In genomic region chr9:56871191-56871590, GRCm38 (mm10) we compare ENCODE assay signal across 12 mouse cellular contexts. TPM values are rescaled to one million over a fixed set of nuclear protein-coding genes. Genes with fewer than 3 reads are reported as not detected.
DNase-seq lines count a peak whose midpoint lies in the region; ATAC-seq and TF ChIP-seq lines count a peak whose summit lies in the region.
"Had no signal": no experiment of that assay in that cellular context is flagged by ENCODE, and none has a peak within 500 bp of the region (broad histone marks: within the 10 kb centered on the region; RNA-seq: fewer than 3 reads in every experiment).

No protein-coding gene starts in this region.

- no peak for TF ChIP-seq EP300 in stomach, postnatal 0 days (optimal IDR thresholded peaks at IDR 0.05)

- H3K4me2 ChIP-seq in neural tube, embryonic 15.5 days, result no peak overlapping the region
- peak overlapping the region; percentile 51 for H3K4me2 ChIP-seq in heart, embryonic 13.5 days
- no peak overlapping the region for H3K4me2 ChIP-seq in limb, embryonic 14.5 days (replicated peaks; ENCODE audit: low read depth, low read length, severe bottlenecking)
- no peak overlapping the region for H3K4me2 ChIP-seq in stomach, postnatal 0 days (replicated peaks; ENCODE audit: low read depth)

- no peak overlapping the region for H3K4me3 ChIP-seq in neural tube, embryonic 15.5 days (replicated peaks)
- H3K4me3 ChIP-seq in heart, embryonic 13.5 days, result 0 out of 2 replicates have a peak overlapping the region, but pooled peaks have one; percentile 8
- no peak overlapping the region for H3K4me3 ChIP-seq in limb, embryonic 14.5 days (replicated peaks; ENCODE audit: low read length)
- H3K4me3 ChIP-seq in stomach, postnatal 0 days (ENCODE audit: low read depth, low read length), result no peak overlapping the region

- no peaks in the 10 kb centered on the region for H3K36me3 ChIP-seq in neural tube, embryonic 15.5 days
- peaks cover 9% of the 10 kb centered on the region for H3K36me3 ChIP-seq in heart, embryonic 13.5 days
- peaks cover 16% of the 10 kb centered on the region for H3K36me3 ChIP-seq in limb, embryonic 14.5 days (ENCODE audit: control insufficient read depth, insufficient read depth, low read length)
- H3K36me3 ChIP-seq in stomach, postnatal 0 days (ENCODE audit: control insufficient read depth, insufficient read depth, low read length), result no peaks in the 10 kb centered on the region

- ATAC-seq in neural tube, embryonic 15.5 days (ENCODE audit: low FRiP score), result no peak
- ATAC-seq in heart, embryonic 13.5 days (ENCODE audit: extremely low read depth, insufficient number of reproducible peaks, low FRiP score, low TSS enrichment), result no peak
- ATAC-seq in limb, embryonic 14.5 days (ENCODE audit: low FRiP score, low read depth), result no peak
- peak; percentile 3; the same call in 1 of the 2 replicates for ATAC-seq in stomach, postnatal 0 days (ENCODE audit: low FRiP score, low TSS enrichment)
- ATAC-seq: forebrain, embryonic 14.5 days had no signal

- H3K9ac ChIP-seq in neural tube, embryonic 15.5 days (replicated peaks), result no peak overlapping the region
- H3K9ac ChIP-seq in heart, embryonic 13.5 days, result peak overlapping the region; percentile 68
- H3K9ac ChIP-seq in limb, embryonic 14.5 days (ENCODE audit: low read depth, low read length, severe bottlenecking), result no peak overlapping the region; the same call in 1 of the 2 replicates
- no peak overlapping the region for H3K9ac ChIP-seq in stomach, postnatal 0 days (ENCODE audit: low read length)

- WGBS in neural tube, embryonic 15.5 days, result 31% methylated on average over 5 of the region's 5 CpGs
- WGBS in heart, embryonic 13.5 days, result 13% methylated on average over 5 of the region's 5 CpGs
- WGBS in limb, embryonic 14.5 days, result 35% methylated on average over 5 of the region's 5 CpGs
- WGBS in stomach, postnatal 0 days, result 29% methylated on average over 5 of the region's 5 CpGs

- no peak for TF ChIP-seq POLR2A in limb, embryonic 14.5 days (IDR thresholded peaks at IDR 0.05; ENCODE audit: borderline replicate concordance, extremely low read depth, insufficient read depth, insufficient read length)

- DNase-seq in neural tube, embryonic 10.5 days (ENCODE audit: extremely low spot score, low spot score), result no peak
- no peak for DNase-seq in limb, embryonic 14.5 days (ENCODE audit: low spot score)
- DNase-seq in stomach, postnatal 0 days (ENCODE audit: low spot score), result no peak
- no peak for DNase-seq in layer of hippocampus, postnatal 10 days (ENCODE audit: low spot score in 2 of 2)
- DNase-seq in left cerebral cortex, postnatal 36 days (ENCODE audit: low spot score in 2 of 2), result no peak
- no peak for DNase-seq in right cerebral cortex, postnatal 36 days (ENCODE audit: low spot score in 2 of 2)
- DNase-seq: right cerebral cortex, adult 18-20 months had no signal

- no peak for TF ChIP-seq CTCF in stomach, postnatal 0 days (IDR thresholded peaks at IDR 0.05; ENCODE audit: low read depth)

- H3K27me3 ChIP-seq in neural tube, embryonic 15.5 days (replicated peaks), result peaks cover 4% of the 10 kb centered on the region; the same call in 1 of the 2 replicates
- H3K27me3 ChIP-seq in heart, embryonic 13.5 days (replicated peaks), result no peaks in the 10 kb centered on the region
- no peaks in the 10 kb centered on the region for H3K27me3 ChIP-seq in limb, embryonic 14.5 days (ENCODE audit: control insufficient read depth, insufficient read depth, low read length)
- no peaks in the 10 kb centered on the region for H3K27me3 ChIP-seq in stomach, postnatal 0 days (ENCODE audit: control insufficient read depth, insufficient read depth, low read length)

- H3K4me1 ChIP-seq in neural tube, embryonic 15.5 days, result peaks cover 38% of the 10 kb centered on the region
- H3K4me1 ChIP-seq in heart, embryonic 13.5 days, result peaks cover 86% of the 10 kb centered on the region
- peaks cover 73% of the 10 kb centered on the region for H3K4me1 ChIP-seq in limb, embryonic 14.5 days (ENCODE audit: control insufficient read depth, insufficient read depth, low read length)
- peaks cover 13% of the 10 kb centered on the region for H3K4me1 ChIP-seq in stomach, postnatal 0 days (replicated peaks; ENCODE audit: control insufficient read depth, insufficient read depth)

- H3K27ac ChIP-seq in neural tube, embryonic 15.5 days (replicated peaks), result peak overlapping the region; percentile 34; the same call in 1 of the 2 replicates
- peak overlapping the region; percentile 89 for H3K27ac ChIP-seq in heart, embryonic 13.5 days (replicated peaks)
- H3K27ac ChIP-seq in limb, embryonic 14.5 days (replicated peaks; ENCODE audit: low read depth, low read length), result 0 out of 2 replicates have a peak overlapping the region, but pooled peaks have one; percentile 33
- H3K27ac ChIP-seq in stomach, postnatal 0 days (replicated peaks), result peak overlapping the region; percentile 25; the same call in 1 of the 2 replicates

- intact Hi-C loops in left cerebral cortex, postnatal 36 days (cut with DNase I), result no loop called here

- H3K9me3 ChIP-seq in neural tube, embryonic 15.5 days (replicated peaks), result no peaks in the 10 kb centered on the region
- H3K9me3 ChIP-seq in heart, embryonic 13.5 days, result no peaks in the 10 kb centered on the region
- H3K9me3 ChIP-seq in limb, embryonic 14.5 days (ENCODE audit: control insufficient read depth, low read length), result no peaks in the 10 kb centered on the region
- no peaks in the 10 kb centered on the region for H3K9me3 ChIP-seq in stomach, postnatal 0 days (ENCODE audit: control insufficient read depth, low read length)

RNA-seq across cellular contexts. Expression of gene Cspg4, which starts 6.4 kb away (rescaled TPM):
- polyA plus RNA-seq in neural tube, embryonic 15.5 days (2015; fragmentation: Nextera tagmentation; extraction: Ambion mirVana), result 10.5 and 13.1 TPM in 2 replicates
- polyA plus RNA-seq in heart, embryonic 13.5 days (2015; fragmentation: Nextera tagmentation; extraction: Ambion mirVana), result 24.2 and 26.2 TPM in 2 replicates
- 59.9 and 80.6 TPM in 2 replicates for polyA plus RNA-seq in limb, embryonic 14.5 days (2012; rRNA removed)
- polyA plus RNA-seq in limb, embryonic 14.5 days (2014; fragmentation: Nextera tagmentation; extraction: Ambion mirVana), result 47.1 and 49.2 TPM in 2 replicates
- polyA plus RNA-seq in stomach, postnatal 0 days (2015; fragmentation: Nextera tagmentation; extraction: Ambion mirVana), result 7.8 and 9.0 TPM in 2 replicates
- total RNA-seq in layer of hippocampus, postnatal 10 days (2021), result 10 to 100 TPM; 37.0 to 37.5 TPM
- 10 to 100 TPM; 15.0 to 19.6 TPM for total RNA-seq in left cerebral cortex, postnatal 36 days (2021)

RNA-seq across cellular contexts. Expression of gene Odf3l1, which starts 6.7 kb away (rescaled TPM):
- polyA plus RNA-seq in neural tube, embryonic 15.5 days (2015; fragmentation: Nextera tagmentation; extraction: Ambion mirVana), result 0.28 and 0.40 TPM in 2 replicates
- 0.49 and 0.73 TPM in 2 replicates for polyA plus RNA-seq in heart, embryonic 13.5 days (2015; fragmentation: Nextera tagmentation; extraction: Ambion mirVana)
- polyA plus RNA-seq in limb, embryonic 14.5 days (2012; rRNA removed), result 2.6 and 2.9 TPM in 2 replicates
- polyA plus RNA-seq in limb, embryonic 14.5 days (2014; fragmentation: Nextera tagmentation; extraction: Ambion mirVana), result 1.7 and 1.8 TPM in 2 replicates
- 0.57 and 0.71 TPM in 2 replicates for polyA plus RNA-seq in stomach, postnatal 0 days (2015; fragmentation: Nextera tagmentation; extraction: Ambion mirVana)
- total RNA-seq in layer of hippocampus, postnatal 10 days (2021), result under 1 TPM in 1 of 2 experiments, not detected in 1; 0.34 TPM
- total RNA-seq in left cerebral cortex, postnatal 36 days (2021), result not detected
- total RNA-seq: left cerebral cortex, postnatal 10 days; midbrain, postnatal 0 days had no signal
- polyA plus RNA-seq: forebrain, embryonic 14.5 days had no signal

RNA-seq across cellular contexts. Expression of gene Snx33, which starts 57.0 kb away (rescaled TPM):
- polyA plus RNA-seq in neural tube, embryonic 15.5 days (2015; fragmentation: Nextera tagmentation; extraction: Ambion mirVana), result 2.2 and 3.2 TPM in 2 replicates
- polyA plus RNA-seq in heart, embryonic 13.5 days (2015; fragmentation: Nextera tagmentation; extraction: Ambion mirVana), result 6.6 TPM in 2 replicates
- polyA plus RNA-seq in limb, embryonic 14.5 days (2012; rRNA removed), result 11.4 and 12.8 TPM in 2 replicates
- polyA plus RNA-seq in limb, embryonic 14.5 days (2014; fragmentation: Nextera tagmentation; extraction: Ambion mirVana), result 8.1 and 11.2 TPM in 2 replicates
- polyA plus RNA-seq in stomach, postnatal 0 days (2015; fragmentation: Nextera tagmentation; extraction: Ambion mirVana), result 5.5 and 6.4 TPM in 2 replicates
- total RNA-seq in layer of hippocampus, postnatal 10 days (2021), result 1 to 10 TPM; 4.8 to 5.3 TPM
- 1 to 10 TPM; 6.9 to 7.9 TPM for total RNA-seq in left cerebral cortex, postnatal 36 days (2021)

Comparison
In these comparisons a context has a peak if more than half of its experiments do, and no peak if none do; other contexts are left out.
1. H3K27ac ChIP-seq: peak in every context shown above with its lines; median percentile 89 in heart, embryonic 13.5 days; 34 in neural tube, embryonic 15.5 days; 33 in limb, embryonic 14.5 days; 25 in stomach, postnatal 0 days.